Mouse (Mus musculus): Measurements from ENCODE around the gene Fam221a.
A peak's percentile ranks its signal among the peaks of the same experiment; 100 is the strongest.
"Not testable (repeated sequence)": the region's sequence is repeated elsewhere in the genome, so short reads cannot be mapped to it uniquely, and the experiment has no call there.

The Fam221a gene

DNA sequence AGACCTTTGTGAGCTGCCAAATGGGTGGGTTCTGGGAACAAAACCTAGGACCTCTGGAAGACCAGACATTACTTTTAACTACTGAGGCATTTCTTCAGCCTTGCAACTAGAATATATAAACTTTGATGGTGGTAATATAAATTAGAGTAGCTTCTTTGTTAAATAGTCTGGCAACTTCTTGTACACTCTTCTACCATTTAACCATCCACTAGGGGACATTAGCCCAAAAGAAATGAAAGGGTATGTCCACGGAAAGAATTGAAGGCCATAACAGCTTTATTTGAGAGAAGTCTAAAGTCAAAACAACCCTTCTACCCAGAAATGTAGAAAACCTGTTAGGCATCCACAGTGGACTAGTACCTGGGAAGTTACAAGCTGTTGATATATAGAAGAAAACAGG is 26.7 kb downstream of the Fam221a start:
- DNase-seq: no peak

DNA sequence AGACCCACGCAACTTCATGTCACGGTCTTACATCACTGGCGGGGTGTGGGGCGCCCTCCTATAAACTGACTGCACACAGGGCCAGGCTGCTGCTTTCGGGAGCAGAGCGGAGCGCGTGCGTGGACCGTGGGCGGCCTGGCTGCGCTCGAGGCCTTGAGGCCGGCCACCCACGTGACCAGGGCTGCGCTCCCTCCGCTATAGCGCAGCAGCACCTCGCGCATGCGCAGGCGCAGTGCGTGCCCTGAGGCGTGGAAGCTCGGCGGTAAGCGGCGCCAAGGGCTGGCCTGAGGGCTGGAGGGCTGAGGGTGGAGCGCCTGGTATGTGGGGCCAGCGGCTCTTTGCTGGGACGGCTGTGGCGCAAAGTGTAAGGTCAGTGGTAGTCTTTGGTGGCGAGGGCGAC is 27.8 kb downstream of the Fam221a start, which contains the start of gene Stk31:
TSS of gene Stk31 (plus strand) at position 289 of the 400 bp plus-strand sequence.
- peak; percentile 39 for DNase-seq

- peak; percentile 50 for DNase-seq
These were observed 29.9 kb downstream of the Fam221a start for GRCm38 (mm10) chr6:49397466-49397865.

GRCm38 (mm10) chr6:49398365-49398764 is 30.8 kb downstream of the Fam221a start:
- DNase-seq: no peak

- no peak for DNase-seq
These were observed 43.3 kb downstream of the Fam221a start for GRCm38 (mm10) chr6:49410830-49411229.

GRCm38 (mm10) chr6:49412967-49413366 is 45.4 kb downstream of the Fam221a start:
- DNase-seq: not testable (repeated sequence)

- no peak for DNase-seq
These were observed 48.4 kb downstream of the Fam221a start for GRCm38 (mm10) chr6:49415971-49416370.

DNA sequence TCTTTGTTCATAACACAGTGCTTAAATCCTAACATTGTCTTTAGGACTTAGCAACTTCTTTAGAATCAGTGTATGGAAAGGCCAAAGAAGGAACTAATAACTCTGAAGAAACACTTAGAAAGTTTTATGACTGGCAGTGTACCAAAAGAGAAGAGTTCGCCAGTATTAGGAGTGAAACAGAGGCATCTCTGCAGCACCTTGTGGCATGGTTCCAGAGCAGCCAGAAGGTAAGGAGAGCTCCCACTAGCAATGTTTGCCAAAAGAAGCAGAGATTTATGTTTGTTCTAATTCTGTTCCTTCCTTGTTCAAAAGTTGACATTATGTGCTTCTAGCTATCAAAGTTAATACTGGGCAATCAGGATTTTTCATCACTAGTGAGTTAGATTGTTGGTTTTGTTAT is 69.8 kb downstream of the Fam221a start:
- DNase-seq: no peak
